Mouse (Mus musculus) liver, embryonic 15.5 days (tissue): ENCODE results near the gene Nin. TPM values are rescaled to one million over a fixed set of nuclear protein-coding genes. Genes with fewer than 3 reads are reported as not detected.

Source experiments
- ATAC-seq: fragments of 200-750 bp; cut with Nextera tagmentation; 2 replicates; pipeline ENCODE4 v1.8.0; 2017; ENCODE audit warnings: moderate number of reproducible peaks, mild to moderate bottlenecking, moderate library complexity; ENCODE audit not compliant: insufficient read depth
- H3K27ac ChIP-seq: fragments of 300-500 bp; sonication (generic); replicated peaks from 2 replicates; pipeline ENCODE4 v1.5.1; 2015; ENCODE audit warnings: mild to moderate bottlenecking, inconsistent platforms
- H3K27me3 ChIP-seq: fragments of 300-500 bp; sonication (generic); 2 replicates; pipeline ENCODE4 v1.6.1; 2015; ENCODE audit warnings: mild to moderate bottlenecking, inconsistent platforms
- H3K36me3 ChIP-seq: fragments of 300-500 bp; sonication (generic); replicated peaks from 2 replicates; pipeline ENCODE4 v1.6.1; 2015; ENCODE audit warnings: moderate library complexity, mild to moderate bottlenecking, inconsistent platforms
- H3K4me1 ChIP-seq: fragments of 300-500 bp; sonication (generic); replicated peaks from 2 replicates; pipeline ENCODE4 v1.6.1; 2015; ENCODE audit warnings: inconsistent platforms
- H3K4me2 ChIP-seq: fragments of 300-500 bp; sonication (generic); 2 replicates; pipeline ENCODE4 v1.6.1; 2015; ENCODE audit warnings: moderate library complexity, mild to moderate bottlenecking, inconsistent platforms
- H3K4me3 ChIP-seq: fragments of 300-500 bp; sonication (generic); replicated peaks from 2 replicates; pipeline ENCODE4 v1.5.1; 2015; ENCODE audit warnings: mild to moderate bottlenecking, inconsistent platforms
- H3K9ac ChIP-seq: fragments of 300-500 bp; sonication (generic); 2 replicates; pipeline ENCODE4 v1.6.1; 2015; ENCODE audit warnings: moderate library complexity, mild to moderate bottlenecking, inconsistent platforms
- H3K9me3 ChIP-seq: fragments of 300-500 bp; sonication (generic); replicated peaks from 2 replicates; pipeline ENCODE4 v1.6.1; 2016; ENCODE audit warnings: inconsistent platforms
- WGBS: fragments of 180-500 bp; shearing (Covaris S2); methylation state at CpG from one replicate; pipeline ENCODE4 v1.1.7; 2015; ENCODE audit warnings: mixed read lengths; ENCODE audit not compliant: insufficient replicate concordance; 5-methylcytosine and 5-hydroxymethylcytosine counted together
- polyA plus RNA-seq: library from polyadenylated mRNA; unstranded; fragments of >200 nt; fragmentation: Nextera tagmentation; extraction: Ambion mirVana; gene quantifications from 2 replicates; pipeline ENCODE4 v1.2.1, GENCODE M21; 2015

Gene Nin
- polyA plus RNA-seq, 1 experiment from 2014 or later = 3.0 TPM

DNA sequence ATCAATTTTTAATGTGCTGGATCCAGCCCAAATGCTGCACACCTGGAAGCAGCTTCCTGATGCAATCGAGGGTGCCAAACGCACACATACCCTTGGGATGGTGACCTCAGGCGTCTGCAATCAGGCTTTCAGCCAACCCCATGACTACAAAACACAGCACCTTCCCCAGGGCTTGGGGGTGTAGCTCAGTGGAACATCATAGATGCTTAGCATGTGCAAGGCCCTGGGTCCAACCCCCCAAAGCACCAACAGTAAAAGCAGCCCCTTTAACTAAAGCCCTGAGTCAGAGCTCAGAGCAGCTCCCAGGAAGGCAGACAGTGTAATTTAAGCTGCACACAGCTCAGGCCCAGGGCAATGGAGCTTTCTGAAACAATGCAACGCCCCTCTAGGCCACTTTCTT lies 9.3 kb downstream of the Nin start:
- H3K9ac ChIP-seq = no peak overlapping the region
- no peak for ATAC-seq
- H3K4me3 ChIP-seq = no peak overlapping the region
- no peaks in the 10 kb centered on the region for H3K9me3 ChIP-seq
- 69% methylated on average over 4 of the region's 4 CpGs for WGBS
- no peak overlapping the region for H3K4me2 ChIP-seq
- H3K36me3 ChIP-seq = no peaks in the 10 kb centered on the region
- 0 out of 2 replicates have a peak, but pooled peaks cover under 1% of the 10 kb centered on the region for H3K27me3 ChIP-seq
- no peak overlapping the region for H3K27ac ChIP-seq
- H3K4me1 ChIP-seq = peaks cover 20% of the 10 kb centered on the region

DNA sequence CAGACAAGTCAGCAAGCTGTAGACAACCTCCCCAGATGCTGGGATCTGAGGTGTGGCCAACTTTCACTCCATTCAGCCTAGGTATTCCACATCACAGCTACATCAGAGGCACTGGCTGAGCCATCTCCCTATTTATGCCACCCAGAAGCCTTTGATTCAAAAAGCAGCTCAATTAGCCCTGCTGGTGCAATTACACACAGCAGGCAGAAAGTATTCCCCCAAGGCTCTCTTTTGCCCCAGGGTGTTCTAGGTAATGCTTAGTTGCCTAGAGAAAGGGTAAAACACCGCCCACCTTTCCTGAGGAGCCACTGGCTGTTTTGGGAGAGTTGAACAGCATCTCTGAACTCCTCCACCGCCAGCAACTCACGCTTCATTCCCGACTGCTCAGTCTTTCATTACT lies 10.3 kb downstream of the Nin start:
- Histone ChIP-seq H3K27ac (no peak overlapping the region), H3K4me1 (peaks cover 20% of the 10 kb centered on the region), H3K9me3 (no peaks in the 10 kb centered on the region), H3K4me3 (no peak overlapping the region), H3K27me3 (no peaks in the 10 kb centered on the region), H3K4me2 (no peak overlapping the region), H3K9ac (no peak overlapping the region), H3K36me3 (no peaks in the 10 kb centered on the region)
- 72% methylated on average over 4 of the region's 4 CpGs for WGBS
- ATAC-seq = no peak

- no peaks in the 10 kb centered on the region for H3K36me3 ChIP-seq
- ATAC-seq = peak; percentile 40; the same call in 1 of the 2 replicates
- no peak overlapping the region for H3K4me3 ChIP-seq
- H3K4me1 ChIP-seq = peaks cover 20% of the 10 kb centered on the region
- H3K27me3 ChIP-seq = no peaks in the 10 kb centered on the region
- no peak overlapping the region for H3K9ac ChIP-seq
- no peak overlapping the region for H3K4me2 ChIP-seq
- H3K27ac ChIP-seq = no peak overlapping the region
- 57% methylated on average over 9 of the region's 9 CpGs for WGBS
- H3K9me3 ChIP-seq = no peaks in the 10 kb centered on the region
These were observed 11.1 kb downstream of the Nin start for GRCm38 (mm10) chr12:70102426-70102825.

GRCm38 (mm10) chr12:70101823-70102222 lies 11.7 kb downstream of the Nin start:
- Histone ChIP-seq H3K9me3 (no peaks in the 10 kb centered on the region), H3K36me3 (no peaks in the 10 kb centered on the region), H3K4me1 (peaks cover 20% of the 10 kb centered on the region), H3K9ac (no peak overlapping the region), H3K4me2 (no peak overlapping the region), H3K27me3 (no peaks in the 10 kb centered on the region), H3K27ac (no peak overlapping the region), H3K4me3 (no peak overlapping the region)
- ATAC-seq = no peak
- 35% methylated on average over 5 of the region's 5 CpGs for WGBS

DNA sequence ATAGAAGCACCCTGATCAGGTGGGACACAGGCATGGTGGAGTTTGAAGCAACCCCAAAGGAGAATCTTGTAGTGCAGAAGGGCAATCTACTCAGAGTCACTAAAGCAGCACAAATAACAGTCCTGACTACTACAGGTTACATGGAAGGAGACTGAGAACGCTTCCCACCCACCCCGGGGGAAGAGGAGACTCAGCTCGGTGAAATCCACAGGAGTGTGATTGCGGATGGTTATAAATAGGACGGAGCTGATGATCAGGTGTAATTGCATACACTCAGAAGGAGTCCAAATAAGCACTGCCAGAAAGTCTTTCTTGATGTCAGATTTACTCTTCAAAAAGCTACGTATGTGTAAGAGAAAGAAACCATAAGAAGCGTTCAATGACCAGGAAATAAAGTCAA lies 15.6 kb downstream of the Nin start:
- 84% methylated on average over 7 of the region's 7 CpGs for WGBS
- ATAC-seq = no peak
- Histone ChIP-seq H3K36me3 (no peaks in the 10 kb centered on the region), H3K4me2 (no peak overlapping the region), H3K4me3 (no peak overlapping the region), H3K9me3 (no peaks in the 10 kb centered on the region), H3K9ac (no peak overlapping the region), H3K27ac (no peak overlapping the region), H3K4me1 (peaks cover 4% of the 10 kb centered on the region; the same call in 1 of the 2 replicates), H3K27me3 (no peaks in the 10 kb centered on the region)

DNA sequence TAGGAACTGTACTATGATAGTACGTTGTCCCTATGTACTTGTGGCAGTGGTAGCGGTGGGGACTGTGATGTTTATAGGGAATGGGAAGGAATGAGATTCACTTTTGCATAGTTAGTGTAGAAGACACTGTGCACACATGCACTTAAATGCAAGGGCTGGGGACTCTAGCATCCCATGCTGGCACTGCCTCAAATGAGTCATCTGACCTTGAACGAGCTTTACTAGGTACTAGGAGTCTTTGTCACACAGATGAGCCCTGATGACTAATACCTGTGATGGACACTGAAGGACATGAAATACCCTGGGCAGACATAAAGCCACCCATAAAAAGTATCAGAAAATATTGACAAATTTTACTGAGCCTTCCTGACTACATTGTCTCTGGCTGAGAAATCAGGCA lies 16.2 kb downstream of the Nin start:
- Histone ChIP-seq H3K27me3 (no peaks in the 10 kb centered on the region), H3K36me3 (no peaks in the 10 kb centered on the region), H3K4me2 (no peak overlapping the region), H3K4me3 (no peak overlapping the region), H3K9ac (no peak overlapping the region), H3K9me3 (no peaks in the 10 kb centered on the region), H3K27ac (no peak overlapping the region), H3K4me1 (no peaks in the 10 kb centered on the region)
- ATAC-seq = no peak
- WGBS = 71% methylated on average over 3 of the region's 3 CpGs

GRCm38 (mm10) chr12:70093266-70093893 lies 20.1 kb downstream of the Nin start:
- ATAC-seq = no peak
- WGBS = 60% methylated on average over 6 of the region's 6 CpGs
- Histone ChIP-seq H3K4me3 (no peak overlapping the region), H3K9ac (no peak overlapping the region), H3K27ac (no peak overlapping the region), H3K27me3 (no peaks in the 10 kb centered on the region), H3K4me2 (no peak overlapping the region), H3K9me3 (no peaks in the 10 kb centered on the region), H3K4me1 (no peaks in the 10 kb centered on the region), H3K36me3 (no peaks in the 10 kb centered on the region)

GRCm38 (mm10) chr12:70088297-70088696 lies 25.2 kb downstream of the Nin start:
- H3K9ac ChIP-seq = no peak overlapping the region
- no peak overlapping the region for H3K4me3 ChIP-seq
- 0 out of 2 replicates have a peak, but pooled peaks cover 2% of the 10 kb centered on the region for H3K4me1 ChIP-seq
- no peak overlapping the region for H3K27ac ChIP-seq
- ATAC-seq = no peak
- WGBS = 48% methylated on average over 4 of the region's 4 CpGs
- no peak overlapping the region for H3K4me2 ChIP-seq
- no peaks in the 10 kb centered on the region for H3K36me3 ChIP-seq
- H3K9me3 ChIP-seq = no peaks in the 10 kb centered on the region
- no peaks in the 10 kb centered on the region for H3K27me3 ChIP-seq

DNA sequence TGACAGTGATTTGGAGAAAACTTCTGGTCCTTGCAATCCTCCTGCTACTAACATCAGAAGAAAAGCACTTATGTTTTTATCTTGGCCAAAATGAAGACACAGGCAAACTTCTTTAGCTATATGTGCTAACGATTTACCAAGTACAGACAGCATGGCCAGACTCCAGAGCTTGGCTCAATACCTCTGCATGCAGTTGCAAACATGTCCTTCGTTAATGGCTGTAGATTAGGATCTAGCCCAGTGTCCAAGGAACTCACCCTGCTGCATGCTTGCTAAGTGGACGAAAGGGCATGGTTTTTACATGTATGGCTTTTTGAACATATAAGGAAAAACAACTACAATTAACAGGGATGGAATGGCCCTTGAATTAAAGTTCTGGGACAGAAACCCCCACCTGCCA lies 28.2 kb downstream of the Nin start:
- no peak overlapping the region for H3K9ac ChIP-seq
- WGBS = 54% methylated on average over 3 of the region's 3 CpGs
- 0 out of 2 replicates have a peak, but pooled peaks cover 2% of the 10 kb centered on the region for H3K4me1 ChIP-seq
- H3K4me2 ChIP-seq = no peak overlapping the region
- H3K36me3 ChIP-seq = no peaks in the 10 kb centered on the region
- H3K4me3 ChIP-seq = no peak overlapping the region
- no peak for ATAC-seq
- no peaks in the 10 kb centered on the region for H3K27me3 ChIP-seq
- no peak overlapping the region for H3K27ac ChIP-seq
- no peaks in the 10 kb centered on the region for H3K9me3 ChIP-seq

- 36% methylated on average over 5 of the region's 5 CpGs for WGBS
- Histone ChIP-seq H3K9me3 (no peaks in the 10 kb centered on the region), H3K4me1 (0 out of 2 replicates have a peak, but pooled peaks cover 2% of the 10 kb centered on the region), H3K4me2 (no peak overlapping the region), H3K4me3 (no peak overlapping the region), H3K27me3 (no peaks in the 10 kb centered on the region), H3K27ac (no peak overlapping the region), H3K36me3 (no peaks in the 10 kb centered on the region), H3K9ac (no peak overlapping the region)
- no peak for ATAC-seq
These were observed 29.3 kb downstream of the Nin start for GRCm38 (mm10) chr12:70084198-70084597.

GRCm38 (mm10) chr12:70083737-70084136 lies 29.8 kb downstream of the Nin start:
- Histone ChIP-seq H3K9ac (no peak overlapping the region), H3K4me1 (0 out of 2 replicates have a peak, but pooled peaks cover 2% of the 10 kb centered on the region), H3K4me3 (no peak overlapping the region), H3K27ac (no peak overlapping the region), H3K9me3 (no peaks in the 10 kb centered on the region), H3K4me2 (no peak overlapping the region), H3K27me3 (no peaks in the 10 kb centered on the region), H3K36me3 (no peaks in the 10 kb centered on the region)
- WGBS = 70% methylated on average over 4 of the region's 4 CpGs
- ATAC-seq = no peak
